Mouse (Mus musculus) liver, embryonic 15.5 days (tissue): ENCODE measurements around the gene Epn1. TPM values are rescaled to one million over a fixed set of nuclear protein-coding genes. Genes with fewer than 3 reads are reported as not detected.

Experiments used
- ATAC-seq: fragments of 200-750 bp; cut with Nextera tagmentation; 2 replicates; pipeline ENCODE4 v1.8.0; 2017; ENCODE audit warnings: moderate number of reproducible peaks, mild to moderate bottlenecking, moderate library complexity; ENCODE audit not compliant: insufficient read depth
- H3K27ac ChIP-seq: fragments of 300-500 bp; sonication (generic); replicated peaks from 2 replicates; pipeline ENCODE4 v1.5.1; 2015; ENCODE audit warnings: mild to moderate bottlenecking, inconsistent platforms
- H3K27me3 ChIP-seq: fragments of 300-500 bp; sonication (generic); 2 replicates; pipeline ENCODE4 v1.6.1; 2015; ENCODE audit warnings: mild to moderate bottlenecking, inconsistent platforms
- H3K36me3 ChIP-seq: fragments of 300-500 bp; sonication (generic); replicated peaks from 2 replicates; pipeline ENCODE4 v1.6.1; 2015; ENCODE audit warnings: moderate library complexity, mild to moderate bottlenecking, inconsistent platforms
- H3K4me1 ChIP-seq: fragments of 300-500 bp; sonication (generic); replicated peaks from 2 replicates; pipeline ENCODE4 v1.6.1; 2015; ENCODE audit warnings: inconsistent platforms
- H3K4me2 ChIP-seq: fragments of 300-500 bp; sonication (generic); 2 replicates; pipeline ENCODE4 v1.6.1; 2015; ENCODE audit warnings: moderate library complexity, mild to moderate bottlenecking, inconsistent platforms
- H3K4me3 ChIP-seq: fragments of 300-500 bp; sonication (generic); replicated peaks from 2 replicates; pipeline ENCODE4 v1.5.1; 2015; ENCODE audit warnings: mild to moderate bottlenecking, inconsistent platforms
- H3K9ac ChIP-seq: fragments of 300-500 bp; sonication (generic); 2 replicates; pipeline ENCODE4 v1.6.1; 2015; ENCODE audit warnings: moderate library complexity, mild to moderate bottlenecking, inconsistent platforms
- H3K9me3 ChIP-seq: fragments of 300-500 bp; sonication (generic); replicated peaks from 2 replicates; pipeline ENCODE4 v1.6.1; 2016; ENCODE audit warnings: inconsistent platforms
- WGBS: fragments of 180-500 bp; shearing (Covaris S2); methylation state at CpG from one replicate; pipeline ENCODE4 v1.1.7; 2015; ENCODE audit warnings: mixed read lengths; ENCODE audit not compliant: insufficient replicate concordance; 5-methylcytosine and 5-hydroxymethylcytosine counted together
- polyA plus RNA-seq: library from polyadenylated mRNA; unstranded; fragments of >200 nt; fragmentation: Nextera tagmentation; extraction: Ambion mirVana; gene quantifications from 2 replicates; pipeline ENCODE4 v1.2.1, GENCODE M21; 2015

Epn1 gene
- polyA plus RNA-seq, 1 experiment from 2014 or later = 49.2 TPM

- no peaks in the 10 kb centered on the region for H3K27me3 ChIP-seq
- peak overlapping the region; percentile 93 for H3K27ac ChIP-seq
- H3K4me1 ChIP-seq = peaks cover 79% of the 10 kb centered on the region
- peaks cover 71% of the 10 kb centered on the region for H3K36me3 ChIP-seq
- H3K4me3 ChIP-seq = peak overlapping the region; percentile 95
- H3K9ac ChIP-seq = peak overlapping the region; percentile 98
- peak overlapping the region; percentile 86 for H3K4me2 ChIP-seq
- no peak for ATAC-seq
- WGBS = 5% methylated on average over 6 of the region's 6 CpGs
- H3K9me3 ChIP-seq = no peaks in the 10 kb centered on the region
Observed at GRCm38 (mm10) chr7:5080815-5081214, 780 bp downstream of the Epn1 start.

- Histone ChIP-seq H3K9me3 (no peaks in the 10 kb centered on the region), H3K9ac (peak overlapping the region; percentile 98), H3K36me3 (peaks cover 72% of the 10 kb centered on the region), H3K4me3 (peak overlapping the region; percentile 95), H3K27me3 (no peaks in the 10 kb centered on the region), H3K27ac (peak overlapping the region; percentile 93), H3K4me2 (peak overlapping the region; percentile 86), H3K4me1 (peaks cover 79% of the 10 kb centered on the region)
- WGBS = 11% methylated on average over 6 of the region's 6 CpGs
- peak; percentile 55 for ATAC-seq
Observed at GRCm38 (mm10) chr7:5081241-5081640, 1.2 kb downstream of the Epn1 start.

- H3K27ac ChIP-seq = peak overlapping the region; percentile 93
- peaks cover 72% of the 10 kb centered on the region for H3K36me3 ChIP-seq
- 81% methylated on average over 2 of the region's 2 CpGs for WGBS
- H3K9ac ChIP-seq = peak overlapping the region; percentile 98
- H3K9me3 ChIP-seq = no peaks in the 10 kb centered on the region
- peak overlapping the region; percentile 86 for H3K4me2 ChIP-seq
- no peak for ATAC-seq
- no peaks in the 10 kb centered on the region for H3K27me3 ChIP-seq
- peaks cover 78% of the 10 kb centered on the region for H3K4me1 ChIP-seq
- H3K4me3 ChIP-seq = peak overlapping the region; percentile 95
Observed at GRCm38 (mm10) chr7:5081939-5082338, 1.9 kb downstream of the Epn1 start.

- no peak overlapping the region for H3K4me3 ChIP-seq
- peak overlapping the region; percentile 39; the same call in 1 of the 2 replicates for H3K27ac ChIP-seq
- peaks cover 79% of the 10 kb centered on the region for H3K4me1 ChIP-seq
- H3K4me2 ChIP-seq = peak overlapping the region; percentile 35
- H3K9me3 ChIP-seq = no peaks in the 10 kb centered on the region
- no peak for ATAC-seq
- peaks cover 72% of the 10 kb centered on the region for H3K36me3 ChIP-seq
- WGBS = 74% methylated on average over 18 of the region's 18 CpGs
- H3K9ac ChIP-seq = no peak overlapping the region
- H3K27me3 ChIP-seq = no peaks in the 10 kb centered on the region
Observed at GRCm38 (mm10) chr7:5083325-5084105, 3.5 kb downstream of the Epn1 start.

- H3K36me3 ChIP-seq = peaks cover 83% of the 10 kb centered on the region
- no peak overlapping the region for H3K4me2 ChIP-seq
- no peak for ATAC-seq
- H3K4me3 ChIP-seq = no peak overlapping the region
- peaks cover 71% of the 10 kb centered on the region for H3K4me1 ChIP-seq
- H3K27ac ChIP-seq = no peak overlapping the region
- WGBS = 17% methylated on average over 1 of the region's 1 CpGs
- H3K9ac ChIP-seq = no peak overlapping the region
- H3K27me3 ChIP-seq = no peaks in the 10 kb centered on the region
- H3K9me3 ChIP-seq = no peaks in the 10 kb centered on the region
Observed at GRCm38 (mm10) chr7:5085512-5085911, 5.5 kb downstream of the Epn1 start.

GRCm38 (mm10) chr7:5086921-5087440 lies 6.9 kb downstream of the Epn1 start:
- Histone ChIP-seq H3K4me1 (peaks cover 57% of the 10 kb centered on the region), H3K27me3 (no peaks in the 10 kb centered on the region), H3K9ac (no peak overlapping the region), H3K27ac (no peak overlapping the region), H3K36me3 (peaks cover 96% of the 10 kb centered on the region), H3K4me3 (no peak overlapping the region), H3K9me3 (no peaks in the 10 kb centered on the region), H3K4me2 (no peak overlapping the region)
- no peak for ATAC-seq
- WGBS = 78% methylated on average over 5 of the region's 5 CpGs

- H3K4me2 ChIP-seq = no peak overlapping the region
- WGBS = 74% methylated on average over 4 of the region's 4 CpGs
- peaks cover 50% of the 10 kb centered on the region for H3K4me1 ChIP-seq
- no peak overlapping the region for H3K27ac ChIP-seq
- peaks cover 99% of the 10 kb centered on the region for H3K36me3 ChIP-seq
- ATAC-seq = no peak
- H3K9ac ChIP-seq = no peak overlapping the region
- H3K4me3 ChIP-seq = no peak overlapping the region
- H3K9me3 ChIP-seq = no peaks in the 10 kb centered on the region
- no peaks in the 10 kb centered on the region for H3K27me3 ChIP-seq
Observed at GRCm38 (mm10) chr7:5087886-5088285, 7.9 kb downstream of the Epn1 start.

GRCm38 (mm10) chr7:5089853-5090252 lies 9.8 kb downstream of the Epn1 start:
- H3K4me3 ChIP-seq = no peak overlapping the region
- no peak overlapping the region for H3K27ac ChIP-seq
- no peak overlapping the region for H3K9ac ChIP-seq
- H3K9me3 ChIP-seq = no peaks in the 10 kb centered on the region
- H3K4me1 ChIP-seq = peaks cover 30% of the 10 kb centered on the region
- peaks cover 99% of the 10 kb centered on the region for H3K36me3 ChIP-seq
- no peaks in the 10 kb centered on the region for H3K27me3 ChIP-seq
- H3K4me2 ChIP-seq = no peak overlapping the region
- ATAC-seq = no peak
- 88% methylated on average over 15 of the region's 15 CpGs for WGBS

- 84% methylated on average over 15 of the region's 15 CpGs for WGBS
- peaks cover 19% of the 10 kb centered on the region for H3K4me1 ChIP-seq
- peaks cover 99% of the 10 kb centered on the region for H3K36me3 ChIP-seq
- no peak overlapping the region; the same call in 1 of the 2 replicates for H3K27ac ChIP-seq
- no peak overlapping the region for H3K9ac ChIP-seq
- no peak overlapping the region for H3K4me3 ChIP-seq
- H3K27me3 ChIP-seq = no peaks in the 10 kb centered on the region
- no peak overlapping the region for H3K4me2 ChIP-seq
- ATAC-seq = no peak
- no peaks in the 10 kb centered on the region for H3K9me3 ChIP-seq
Observed at GRCm38 (mm10) chr7:5091008-5091728, 11.1 kb downstream of the Epn1 start.

- Histone ChIP-seq H3K36me3 (peaks cover 99% of the 10 kb centered on the region), H3K27me3 (no peaks in the 10 kb centered on the region), H3K4me2 (no peak overlapping the region), H3K4me1 (peaks cover 10% of the 10 kb centered on the region; the same call in 1 of the 2 replicates), H3K9ac (no peak overlapping the region), H3K9me3 (no peaks in the 10 kb centered on the region), H3K27ac (no peak overlapping the region), H3K4me3 (no peak overlapping the region)
- no peak for ATAC-seq
- 84% methylated on average over 6 of the region's 6 CpGs for WGBS
Observed at GRCm38 (mm10) chr7:5092381-5092780, 12.3 kb downstream of the Epn1 start.

- no peak overlapping the region for H3K27ac ChIP-seq
- H3K9ac ChIP-seq = no peak overlapping the region
- no peak for ATAC-seq
- WGBS = 81% methylated on average over 21 of the region's 21 CpGs
- no peaks in the 10 kb centered on the region for H3K9me3 ChIP-seq
- no peaks in the 10 kb centered on the region for H3K27me3 ChIP-seq
- no peak overlapping the region for H3K4me2 ChIP-seq
- H3K36me3 ChIP-seq = peaks cover 99% of the 10 kb centered on the region
- H3K4me3 ChIP-seq = no peak overlapping the region
- peaks cover 5% of the 10 kb centered on the region; the same call in 1 of the 2 replicates for H3K4me1 ChIP-seq
Observed at GRCm38 (mm10) chr7:5092831-5093510, 12.9 kb downstream of the Epn1 start.
